Mouse (Mus musculus) left cerebral cortex, postnatal 4 days (tissue): ENCODE data around the gene Ston2. TPM values are rescaled to one million over a fixed set of nuclear protein-coding genes. Genes with fewer than 3 reads are reported as not detected.

Experiments used
- microRNA-seq: library from miRNA; unstranded; fragments of <30 nt; microRNA quantifications from one replicate; pipeline ENCODE4 v1.2.0, GENCODE M21; 2022
- total RNA-seq, 2 experiments: library from RNA; stranded (reverse); gene quantifications; 2 replicates each; pipeline ENCODE4 v1.2.3; 2021

Ston2 gene
- total RNA-seq, 2 experiments from 2014 or later = 14.2 to 16.6 TPM

Small RNA genes lying within 50 kb of the gene (microRNA-seq; reads per million reads assigned to microRNA genes)
- gene Gm22015 = not detected

Other genes with a start within 250 kb of the Ston2 start
- gene Gtf2a1, start 197.9 kb downstream of the Ston2 start, total RNA-seq = 10 to 100 TPM; 62.1 to 64.0 TPM
- gene Sel1l, start 60.8 kb upstream of the Ston2 start, total RNA-seq = 100 to 1,000 TPM; 119 to 122 TPM